Mouse (Mus musculus): ENCODE measurements around the gene Nipsnap3a. TPM values are rescaled to one million over a fixed set of nuclear protein-coding genes. Genes with fewer than 3 reads are reported as not detected.

Gene Nipsnap3a
- polyA plus RNA-seq (2014; fragmentation: Nextera tagmentation; extraction: Ambion mirVana) = not detected in 2 replicates

DNA sequence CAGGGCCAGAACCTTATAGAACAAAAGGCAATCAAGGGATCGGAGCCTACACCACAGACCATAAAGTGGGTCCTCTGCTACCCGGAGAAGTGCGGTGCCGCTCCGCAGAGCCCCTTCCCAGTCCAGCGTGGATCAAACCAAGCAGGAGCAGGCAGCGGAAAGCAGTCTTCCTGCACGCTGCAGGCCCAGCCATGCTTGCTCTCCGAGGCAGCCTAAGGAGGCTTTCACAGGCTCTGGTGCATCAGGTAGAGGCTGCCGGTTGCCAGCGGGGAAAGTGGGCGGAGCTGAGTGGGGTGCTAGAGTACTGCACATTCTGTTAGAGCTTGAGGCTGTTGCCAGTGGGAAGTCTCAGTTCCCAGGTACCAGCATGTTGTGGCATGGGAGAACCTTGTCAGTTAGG is at the start of gene Nipsnap3a:
TSS of gene Nipsnap3a (plus strand) at position 25 of the 400 bp plus-strand sequence.
- WGBS = 30% methylated on average over 12 of the region's 12 CpGs
- DNase-seq (ENCODE audit: low spot score) = no peak
- peak within 1 kb of the TSS; percentile 46 for H3K4me2 ChIP-seq
- H3K4me3 ChIP-seq (ENCODE audit: low read depth, low read length) = no peak within 1 kb of the TSS
- no peaks in the 10 kb centered on the region for H3K9me3 ChIP-seq (ENCODE audit: control insufficient read depth, low read length)
- H3K27me3 ChIP-seq (replicated peaks; ENCODE audit: control insufficient read depth, insufficient read depth, low read length) = no peaks in the 10 kb centered on the region
- H3K4me1 ChIP-seq (replicated peaks; ENCODE audit: control insufficient read depth, insufficient read depth, low read length) = no peaks in the 10 kb centered on the region
- no peaks in the 10 kb centered on the region for H3K36me3 ChIP-seq (ENCODE audit: control insufficient read depth, insufficient read depth, low read length)
- H3K27ac ChIP-seq (ENCODE audit: low read depth, low read length) = no peak within 1 kb of the TSS
- H3K9ac ChIP-seq (ENCODE audit: low read depth, low read length) = no peak within 1 kb of the TSS
- no peak for ATAC-seq (replicated peaks; ENCODE audit: low FRiP score)

GRCm38 (mm10) chr4:52946665-52947064 is 42.4 kb upstream of the Nipsnap3a start:
- H3K36me3 ChIP-seq (ENCODE audit: control insufficient read depth, insufficient read depth, low read length) = no peaks in the 10 kb centered on the region
- ATAC-seq (replicated peaks; ENCODE audit: low FRiP score) (no peak), DNase-seq (ENCODE audit: low spot score) (no peak)
- H3K4me2 ChIP-seq = no peak overlapping the region
- H3K9me3 ChIP-seq (ENCODE audit: control insufficient read depth, low read length) = no peaks in the 10 kb centered on the region
- no peaks in the 10 kb centered on the region for H3K4me1 ChIP-seq (replicated peaks; ENCODE audit: control insufficient read depth, insufficient read depth, low read length)
- no peak overlapping the region for H3K4me3 ChIP-seq (ENCODE audit: low read depth, low read length)
- no peak overlapping the region for H3K9ac ChIP-seq (ENCODE audit: low read depth, low read length)
- no peaks in the 10 kb centered on the region for H3K27me3 ChIP-seq (replicated peaks; ENCODE audit: control insufficient read depth, insufficient read depth, low read length)
- H3K27ac ChIP-seq (ENCODE audit: low read depth, low read length) = no peak overlapping the region

- 65% methylated on average over 2 of the region's 2 CpGs for WGBS
- DNase-seq (ENCODE audit: low spot score) (no peak), ATAC-seq (replicated peaks; ENCODE audit: low FRiP score) (no peak)
- Histone ChIP-seq H3K27ac (ENCODE audit: low read depth, low read length) (no peak overlapping the region), H3K4me3 (ENCODE audit: low read depth, low read length) (no peak overlapping the region), H3K9me3 (ENCODE audit: control insufficient read depth, low read length) (no peaks in the 10 kb centered on the region), H3K27me3 (replicated peaks; ENCODE audit: control insufficient read depth, insufficient read depth, low read length) (no peaks in the 10 kb centered on the region), H3K4me2 (no peak overlapping the region), H3K9ac (ENCODE audit: low read depth, low read length) (no peak overlapping the region), H3K36me3 (ENCODE audit: control insufficient read depth, insufficient read depth, low read length) (no peaks in the 10 kb centered on the region), H3K4me1 (replicated peaks; ENCODE audit: control insufficient read depth, insufficient read depth, low read length) (no peaks in the 10 kb centered on the region)
These were observed 40.1 kb upstream of the Nipsnap3a start for GRCm38 (mm10) chr4:52949005-52949404.

GRCm38 (mm10) chr4:52958693-52959092 is 30.4 kb upstream of the Nipsnap3a start:
- Histone ChIP-seq H3K27ac (ENCODE audit: low read depth, low read length) (no peak overlapping the region), H3K9me3 (ENCODE audit: control insufficient read depth, low read length) (no peaks in the 10 kb centered on the region), H3K4me1 (replicated peaks; ENCODE audit: control insufficient read depth, insufficient read depth, low read length) (no peaks in the 10 kb centered on the region), H3K36me3 (ENCODE audit: control insufficient read depth, insufficient read depth, low read length) (no peaks in the 10 kb centered on the region), H3K27me3 (replicated peaks; ENCODE audit: control insufficient read depth, insufficient read depth, low read length) (no peaks in the 10 kb centered on the region), H3K9ac (ENCODE audit: low read depth, low read length) (no peak overlapping the region), H3K4me3 (ENCODE audit: low read depth, low read length) (no peak overlapping the region), H3K4me2 (no peak overlapping the region)
- no peak for DNase-seq (ENCODE audit: low spot score)
- 45% methylated on average over 4 of the region's 4 CpGs for WGBS
- ATAC-seq (replicated peaks; ENCODE audit: low FRiP score) = no peak

DNA sequence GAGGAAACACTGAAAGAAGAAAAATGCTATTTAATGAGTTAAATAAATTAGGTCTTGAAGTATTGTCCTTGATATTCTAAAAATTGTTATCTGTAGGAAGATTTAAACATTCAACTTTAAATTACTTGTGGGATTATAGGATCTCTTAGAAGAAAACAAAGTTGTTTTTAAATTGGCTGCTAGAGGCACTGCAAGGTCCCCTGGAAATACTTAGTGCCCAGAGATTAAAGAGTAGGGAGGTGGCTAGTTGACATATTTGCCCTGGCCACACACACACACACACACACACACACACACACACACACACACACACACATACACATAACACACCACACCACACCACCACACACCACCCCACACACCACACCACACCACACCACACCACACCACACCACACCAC is 24.8 kb upstream of the Nipsnap3a start, which contains the start of gene Olfr270:
TSS of gene Olfr270 (plus strand) at position 301 of the 400 bp plus-strand sequence.
- Histone ChIP-seq H3K4me3 (ENCODE audit: low read depth, low read length) (no peak within 1 kb of the TSS), H3K36me3 (ENCODE audit: control insufficient read depth, insufficient read depth, low read length) (no peaks in the 10 kb centered on the region), H3K9me3 (ENCODE audit: control insufficient read depth, low read length) (no peaks in the 10 kb centered on the region), H3K27ac (ENCODE audit: low read depth, low read length) (no peak within 1 kb of the TSS), H3K4me1 (replicated peaks; ENCODE audit: control insufficient read depth, insufficient read depth, low read length) (no peaks in the 10 kb centered on the region), H3K4me2 (no peak within 1 kb of the TSS), H3K27me3 (replicated peaks; ENCODE audit: control insufficient read depth, insufficient read depth, low read length) (no peaks in the 10 kb centered on the region), H3K9ac (ENCODE audit: low read depth, low read length) (no peak within 1 kb of the TSS)
- ATAC-seq (replicated peaks; ENCODE audit: low FRiP score) (no peak), DNase-seq (ENCODE audit: low spot score) (no peak)

DNA sequence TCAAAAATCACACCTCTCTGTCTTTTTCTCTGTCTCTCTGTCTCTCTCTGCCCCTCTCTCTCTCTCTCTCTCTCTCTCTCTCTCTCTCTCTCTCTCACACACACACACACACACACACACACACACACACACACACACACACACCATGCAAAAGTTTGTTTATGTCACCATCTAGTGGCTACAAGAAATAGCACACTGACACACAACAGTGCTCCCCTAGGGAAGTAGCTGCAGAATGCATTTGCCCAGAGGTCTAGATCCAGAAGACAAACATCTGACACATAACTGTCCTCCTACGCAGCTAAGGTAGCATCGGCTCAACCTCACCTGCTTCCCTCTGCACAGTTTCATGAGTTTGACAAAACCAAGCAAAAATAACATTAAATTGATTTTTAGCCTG is 3.9 kb upstream of the Nipsnap3a start:
- H3K27ac ChIP-seq (ENCODE audit: low read depth, low read length) = no peak overlapping the region
- 72% methylated on average over 2 of the region's 2 CpGs for WGBS
- no peaks in the 10 kb centered on the region for H3K27me3 ChIP-seq (replicated peaks; ENCODE audit: control insufficient read depth, insufficient read depth, low read length)
- no peak overlapping the region for H3K4me3 ChIP-seq (ENCODE audit: low read depth, low read length)
- H3K9me3 ChIP-seq (ENCODE audit: control insufficient read depth, low read length) = no peaks in the 10 kb centered on the region
- H3K36me3 ChIP-seq (ENCODE audit: control insufficient read depth, insufficient read depth, low read length) = no peaks in the 10 kb centered on the region
- ATAC-seq (replicated peaks; ENCODE audit: low FRiP score) = no peak
- no peaks in the 10 kb centered on the region for H3K4me1 ChIP-seq (replicated peaks; ENCODE audit: control insufficient read depth, insufficient read depth, low read length)
- H3K4me2 ChIP-seq = no peak overlapping the region
- H3K9ac ChIP-seq (ENCODE audit: low read depth, low read length) = no peak overlapping the region
- DNase-seq (ENCODE audit: low spot score) = no peak

- no peak overlapping the region for H3K27ac ChIP-seq (ENCODE audit: low read depth, low read length)
- WGBS = 78% methylated on average over 2 of the region's 2 CpGs
These were observed 2.8 kb upstream of the Nipsnap3a start for GRCm38 (mm10) chr4:52986266-52986665.

GRCm38 (mm10) chr4:52999449-52999848 is 10.4 kb downstream of the Nipsnap3a start:
- DNase-seq (ENCODE audit: low spot score) (no peak), ATAC-seq (replicated peaks; ENCODE audit: low FRiP score) (no peak)
- 92% methylated on average over 6 of the region's 6 CpGs for WGBS

More at GRCm38 (mm10) chr4:52986266-52986665, 2.8 kb upstream of the Nipsnap3a start:
- DNase-seq (ENCODE audit: low spot score) (no peak), ATAC-seq (replicated peaks; ENCODE audit: low FRiP score) (no peak)
- H3K4me1 ChIP-seq (replicated peaks; ENCODE audit: control insufficient read depth, insufficient read depth, low read length) = no peaks in the 10 kb centered on the region
- H3K36me3 ChIP-seq (ENCODE audit: control insufficient read depth, insufficient read depth, low read length) = no peaks in the 10 kb centered on the region
- no peak overlapping the region for H3K9ac ChIP-seq (ENCODE audit: low read depth, low read length)
- no peak overlapping the region for H3K4me2 ChIP-seq
- H3K4me3 ChIP-seq (ENCODE audit: low read depth, low read length) = no peak overlapping the region
- no peaks in the 10 kb centered on the region for H3K9me3 ChIP-seq (ENCODE audit: control insufficient read depth, low read length)
- H3K27me3 ChIP-seq (replicated peaks; ENCODE audit: control insufficient read depth, insufficient read depth, low read length) = no peaks in the 10 kb centered on the region

GRCm38 (mm10) chr4:53000154-53000553 is 11.1 kb downstream of the Nipsnap3a start:
- WGBS = 51% methylated on average over 8 of the region's 8 CpGs
- H3K9ac ChIP-seq (ENCODE audit: low read depth, low read length) = no peak overlapping the region

More at GRCm38 (mm10) chr4:52999449-52999848, 10.4 kb downstream of the Nipsnap3a start:
- Histone ChIP-seq H3K9ac (ENCODE audit: low read depth, low read length) (no peak overlapping the region), H3K9me3 (ENCODE audit: control insufficient read depth, low read length) (no peaks in the 10 kb centered on the region), H3K4me2 (no peak overlapping the region), H3K27me3 (replicated peaks; ENCODE audit: control insufficient read depth, insufficient read depth, low read length) (no peaks in the 10 kb centered on the region), H3K4me1 (replicated peaks; ENCODE audit: control insufficient read depth, insufficient read depth, low read length) (no peaks in the 10 kb centered on the region), H3K36me3 (ENCODE audit: control insufficient read depth, insufficient read depth, low read length) (no peaks in the 10 kb centered on the region), H3K4me3 (ENCODE audit: low read depth, low read length) (no peak overlapping the region), H3K27ac (ENCODE audit: low read depth, low read length) (no peak overlapping the region)

More at GRCm38 (mm10) chr4:53000154-53000553, 11.1 kb downstream of the Nipsnap3a start:
- DNase-seq (ENCODE audit: low spot score) (no peak), ATAC-seq (replicated peaks; ENCODE audit: low FRiP score) (no peak)
- Histone ChIP-seq H3K36me3 (ENCODE audit: control insufficient read depth, insufficient read depth, low read length) (no peaks in the 10 kb centered on the region), H3K27me3 (replicated peaks; ENCODE audit: control insufficient read depth, insufficient read depth, low read length) (no peaks in the 10 kb centered on the region), H3K4me1 (replicated peaks; ENCODE audit: control insufficient read depth, insufficient read depth, low read length) (no peaks in the 10 kb centered on the region), H3K27ac (ENCODE audit: low read depth, low read length) (no peak overlapping the region), H3K9me3 (ENCODE audit: control insufficient read depth, low read length) (no peaks in the 10 kb centered on the region), H3K4me2 (no peak overlapping the region), H3K4me3 (ENCODE audit: low read depth, low read length) (no peak overlapping the region)
